Mouse (Mus musculus) kidney, postnatal 10 days (tissue): ENCODE measurements around the gene Prkg1.

Experiments used
- DNase-seq: peaks from one replicate; pipeline ENCODE4 v3.0.0; 2021; ENCODE audit warnings: mixed read lengths

Prkg1 gene

DNA sequence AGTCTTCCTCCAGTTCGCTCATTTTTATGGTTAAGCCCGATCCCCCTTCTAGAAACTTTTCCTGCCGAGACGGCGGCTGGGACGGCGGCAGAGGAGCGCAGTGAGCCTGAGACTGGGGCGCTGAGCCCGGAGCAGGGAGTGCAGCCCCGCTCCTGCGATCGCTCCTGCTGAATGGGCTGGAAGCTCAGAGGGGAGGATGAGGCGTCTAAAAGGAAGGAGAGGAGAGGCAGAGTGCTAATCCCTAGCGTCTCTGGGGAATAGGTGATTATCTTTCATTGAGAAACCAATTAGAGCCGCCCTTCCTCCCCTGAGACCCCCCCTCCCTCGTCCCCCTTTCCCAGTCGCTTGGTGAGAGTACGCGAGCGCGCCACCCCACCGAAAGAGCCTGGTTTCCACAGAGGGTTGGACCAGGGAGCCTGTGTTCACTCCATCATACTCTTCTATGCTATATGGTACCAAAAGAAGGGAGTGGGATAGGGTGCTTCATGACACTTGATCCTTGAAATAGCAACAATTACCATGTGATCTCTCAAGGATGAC lies at the start of gene Prkg1:
Gene Prkg1, minus strand, starts transcription at position 233 of the 540 bp plus-strand sequence.
- peak; percentile 66 for DNase-seq

DNA sequence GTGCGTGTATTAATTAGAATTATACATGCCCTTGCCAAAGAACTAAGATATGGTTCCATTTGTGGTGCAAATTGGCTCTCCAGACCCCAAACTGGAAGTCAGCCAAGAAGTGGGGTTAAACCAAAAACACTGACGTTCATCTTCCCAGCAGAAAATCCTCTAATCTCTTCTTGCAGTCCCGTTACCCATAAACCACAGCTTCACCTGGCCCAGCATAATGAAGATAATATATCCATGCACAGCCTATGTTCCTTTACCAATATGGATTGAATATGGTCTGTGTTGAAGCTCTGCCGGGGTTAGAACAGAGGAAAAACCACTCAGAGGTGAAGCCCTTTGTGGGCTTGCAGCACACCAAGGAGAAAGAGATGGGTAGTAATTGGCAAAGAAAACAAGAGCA lies 48.3 kb upstream of the Prkg1 start:
- no peak for DNase-seq

DNA sequence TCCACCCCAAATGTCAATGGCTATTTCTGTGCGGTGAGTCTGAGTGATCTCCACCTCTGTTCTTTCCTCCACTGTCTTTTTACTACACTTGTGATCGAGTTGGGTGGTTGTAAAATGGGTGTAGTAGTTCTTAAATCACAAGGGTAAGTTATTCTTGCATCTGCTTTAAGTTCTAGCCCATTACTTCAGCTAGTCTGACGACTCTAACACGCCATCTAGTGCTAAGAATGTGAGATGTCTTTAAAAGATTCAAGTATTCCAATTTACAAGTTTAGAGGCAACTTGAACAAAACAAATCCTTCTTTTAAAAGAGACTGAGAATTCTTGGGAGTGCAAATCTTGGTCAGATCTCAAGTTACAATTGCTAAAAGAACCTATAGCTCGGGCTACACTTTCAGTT lies 46.5 kb upstream of the Prkg1 start:
- DNase-seq, result no peak

DNA sequence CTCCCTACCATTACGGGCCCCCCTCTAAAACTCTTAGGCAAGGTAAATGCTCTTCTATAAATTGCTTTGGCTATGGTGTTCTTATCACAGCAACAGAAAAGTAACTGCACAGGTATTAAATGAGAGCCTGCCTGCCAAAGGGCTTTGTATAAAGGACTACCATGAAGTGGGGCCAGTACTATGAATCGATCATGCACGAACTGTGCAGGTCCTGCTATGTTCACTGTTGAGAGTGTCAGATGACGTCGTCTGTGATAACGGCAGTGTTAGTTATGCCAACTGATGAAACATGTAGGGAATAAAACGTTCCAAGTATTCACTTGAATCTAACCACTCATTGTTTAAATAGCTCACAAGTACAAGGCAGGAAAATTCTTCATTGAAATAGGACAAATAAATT lies 40.6 kb upstream of the Prkg1 start:
- DNase-seq, result no peak

DNA sequence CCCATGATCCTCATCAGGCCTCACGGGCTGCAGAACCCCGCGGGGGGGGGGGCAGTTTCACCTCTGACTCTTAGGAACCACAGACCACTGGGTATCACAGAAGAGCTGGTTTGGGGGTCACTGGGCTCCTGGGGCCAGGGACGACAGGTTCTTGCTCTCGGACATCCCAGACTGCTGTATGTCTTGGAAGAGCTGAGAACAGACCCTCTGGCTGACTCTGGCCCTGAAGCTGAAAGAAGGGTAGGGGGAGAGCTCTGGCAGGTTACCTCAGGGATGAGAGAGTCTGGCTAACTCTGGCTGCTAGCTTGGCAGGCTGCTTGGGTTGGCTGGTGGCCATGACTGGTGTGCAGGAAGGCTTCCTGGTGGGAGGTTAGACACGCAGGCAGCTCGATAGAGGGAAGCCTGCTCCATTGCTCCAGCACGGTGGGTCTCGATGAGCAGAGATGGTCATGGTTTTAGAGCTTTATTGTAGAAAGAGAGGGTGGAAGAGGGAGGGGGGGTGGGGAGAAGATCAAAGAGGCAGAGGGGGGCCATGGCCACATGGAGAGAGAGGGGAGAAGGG lies 30.7 kb upstream of the Prkg1 start:
- DNase-seq, result peak; percentile 11

DNA sequence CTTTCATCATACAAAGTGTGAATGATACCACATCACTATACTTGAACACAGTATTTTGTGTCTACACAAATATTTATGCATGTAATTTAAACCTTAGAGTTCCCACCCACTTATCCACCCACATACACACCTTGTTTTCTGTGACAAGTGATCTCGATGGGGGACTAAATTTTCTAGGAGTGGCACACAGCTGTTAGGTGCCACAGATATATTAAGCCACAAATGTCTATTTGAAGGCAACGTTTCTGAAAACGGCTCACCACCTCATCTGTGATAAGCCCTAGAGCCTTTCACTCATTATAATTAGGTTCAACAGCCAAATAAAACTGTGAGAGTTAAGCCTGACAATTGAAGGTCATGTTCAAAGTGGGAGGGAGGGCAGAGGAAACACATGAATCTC lies 26.9 kb upstream of the Prkg1 start:
- DNase-seq, result no peak

DNA sequence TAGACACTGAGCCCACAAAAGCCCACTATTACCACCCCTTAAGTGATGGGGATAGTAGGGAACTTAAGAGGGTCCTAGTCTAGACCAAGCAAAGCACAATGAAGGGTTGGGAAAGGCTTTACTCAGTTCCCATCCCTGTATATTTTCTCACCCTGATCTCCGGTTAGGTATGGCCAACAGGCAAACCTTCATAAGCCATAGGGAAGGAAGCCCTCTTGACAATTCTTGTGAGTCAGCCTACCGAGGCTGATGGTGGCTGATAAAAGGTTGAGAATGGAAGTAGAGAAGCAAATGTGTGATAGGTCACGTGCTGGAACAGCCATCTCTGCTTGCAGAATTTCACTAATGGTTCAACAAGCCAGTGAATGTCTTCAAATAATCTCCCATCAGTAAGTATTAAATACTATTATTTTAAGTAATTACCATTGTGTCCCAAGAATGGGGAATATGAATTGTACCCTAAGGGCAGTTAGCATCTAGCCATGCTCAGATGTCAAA lies 16.7 kb upstream of the Prkg1 start:
- no peak for DNase-seq

DNA sequence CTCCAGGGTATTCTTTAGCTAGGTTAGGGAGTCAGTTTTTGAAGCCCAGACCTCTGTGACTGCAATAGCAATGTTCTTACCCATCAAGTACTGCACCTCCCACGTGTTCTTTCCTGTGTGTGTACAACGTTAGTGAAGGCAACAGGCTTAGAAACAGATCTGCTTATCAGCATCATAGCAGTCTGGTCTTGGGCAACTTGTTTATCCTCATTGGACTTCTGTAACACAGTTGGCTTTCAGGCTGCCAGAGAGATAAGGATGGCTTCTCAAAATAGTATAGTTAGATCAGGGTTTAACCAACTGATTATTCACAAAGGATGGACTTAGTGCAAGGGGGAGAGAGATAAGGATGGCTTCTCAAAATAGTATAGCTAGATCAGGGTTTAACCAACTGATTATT lies 16.2 kb upstream of the Prkg1 start:
- no peak for DNase-seq

DNA sequence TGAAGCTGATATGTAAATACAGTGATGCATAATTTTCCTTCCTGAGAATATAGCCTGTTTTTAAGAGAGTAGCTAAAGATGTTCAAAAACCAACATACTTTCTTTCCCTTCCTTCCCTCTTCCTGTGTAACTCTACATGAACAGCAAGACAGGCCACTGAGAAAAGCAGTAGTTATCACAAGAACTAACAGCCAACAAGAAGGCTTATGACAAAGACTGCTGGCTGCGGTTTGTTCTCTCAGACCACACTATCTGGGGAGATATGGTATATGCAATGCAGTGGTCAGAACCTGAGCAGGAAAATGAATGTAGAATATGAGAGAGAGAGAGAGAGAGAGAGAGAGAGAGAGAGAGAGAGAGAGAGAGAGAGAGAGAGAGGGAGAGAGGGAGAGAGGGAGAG lies 15.4 kb upstream of the Prkg1 start:
- no peak for DNase-seq

DNA sequence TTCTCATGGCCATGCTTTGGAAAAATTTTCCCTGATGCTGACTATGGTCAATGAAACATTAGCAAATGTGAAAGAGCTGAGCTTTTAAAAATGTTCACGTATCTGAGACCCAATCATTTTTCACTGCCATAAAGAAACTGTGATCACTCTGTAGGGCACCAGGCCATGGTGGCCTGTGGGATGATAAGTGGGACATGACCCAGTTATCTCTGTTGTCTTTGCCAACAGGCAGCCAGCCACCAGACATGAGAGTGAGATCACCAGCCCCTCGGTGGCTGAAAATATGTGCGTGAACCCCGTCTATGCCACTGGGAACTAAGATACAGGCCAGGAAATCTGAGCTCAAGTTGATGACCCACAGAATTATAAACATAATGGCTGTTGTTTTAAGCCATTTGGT lies 14.2 kb upstream of the Prkg1 start:
- DNase-seq, result no peak

DNA sequence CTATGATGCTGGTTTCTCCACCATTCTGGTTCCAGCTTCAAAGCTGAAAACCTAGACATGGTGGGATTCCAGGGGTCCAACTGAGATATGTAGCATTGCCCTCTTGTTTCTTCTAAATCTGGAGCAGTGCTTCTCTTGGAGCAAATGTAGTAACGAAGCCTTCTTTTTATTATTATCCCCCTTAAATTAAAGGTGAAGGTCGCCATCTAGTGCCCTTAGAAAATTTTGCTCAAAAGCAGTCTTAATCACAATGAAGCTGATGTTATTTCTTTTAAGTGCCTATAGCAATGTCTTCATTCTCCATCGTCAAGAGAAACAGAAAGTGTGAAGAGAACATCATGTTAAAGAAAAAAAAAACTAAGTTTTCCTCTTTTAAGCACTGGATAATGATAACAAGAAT lies 2.2 kb upstream of the Prkg1 start:
- peak; percentile 21 for DNase-seq

DNA sequence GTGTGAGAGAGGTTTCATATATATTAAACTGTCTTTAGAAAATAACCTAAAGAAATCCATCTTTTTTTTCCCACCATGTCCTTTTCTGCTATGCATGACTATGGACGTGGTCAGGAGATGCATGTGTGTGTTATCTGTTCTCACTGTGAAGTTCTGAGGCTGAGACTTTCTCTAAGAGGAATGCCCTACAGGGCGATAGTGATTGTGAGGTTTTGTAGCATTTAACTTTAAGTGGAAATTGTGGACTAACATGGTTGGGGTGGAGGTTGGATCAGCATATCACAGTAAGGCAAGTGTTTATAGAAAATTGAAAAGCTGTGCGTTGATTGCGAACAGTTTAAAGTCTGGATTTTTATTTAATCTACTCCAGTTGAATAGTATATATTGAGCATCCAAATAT lies 618 bp upstream of the Prkg1 start:
- no peak for DNase-seq

DNA sequence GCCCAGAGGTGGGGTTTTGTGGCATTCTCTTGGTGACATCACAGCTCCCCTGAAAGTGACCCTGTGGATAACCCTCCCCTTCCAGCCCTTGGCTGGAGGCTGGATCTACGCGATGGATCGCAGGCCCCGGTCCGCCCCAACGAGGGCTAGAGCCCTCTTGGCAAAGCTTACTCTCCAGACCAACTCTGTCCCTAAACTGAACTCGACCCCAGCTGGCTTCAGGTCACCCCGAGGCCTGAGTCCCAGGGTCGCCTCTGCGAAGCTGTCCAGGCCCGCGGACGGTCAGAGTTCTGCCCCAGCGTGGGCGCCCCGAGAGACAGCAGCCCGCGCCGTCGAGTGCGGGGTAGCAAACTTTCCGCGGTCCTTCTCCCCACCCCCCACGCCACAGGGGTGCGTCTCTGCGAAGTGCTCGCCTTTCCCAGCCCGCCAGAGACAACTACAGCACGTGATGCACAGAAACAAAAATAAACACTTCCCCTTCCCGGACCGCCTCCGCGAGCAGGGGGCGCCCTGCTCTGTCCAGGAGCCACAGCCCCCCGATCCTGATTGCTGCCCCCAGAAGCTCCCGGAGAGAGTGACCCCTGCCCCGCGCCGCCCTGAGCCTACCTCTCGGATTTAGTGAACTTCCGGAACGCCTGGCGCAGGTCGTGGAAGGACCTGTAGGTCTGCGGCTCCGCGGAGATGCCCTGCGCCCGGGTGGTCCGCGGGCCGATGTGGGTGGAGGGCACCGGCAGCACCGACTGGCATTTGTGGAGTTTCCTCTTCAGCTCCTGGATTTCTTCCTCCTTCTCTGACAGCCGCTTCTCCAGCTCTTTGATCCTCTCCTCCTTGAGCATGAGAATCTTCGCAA lies 657 bp downstream of the Prkg1 start:
- DNase-seq, result peak; percentile 78

DNA sequence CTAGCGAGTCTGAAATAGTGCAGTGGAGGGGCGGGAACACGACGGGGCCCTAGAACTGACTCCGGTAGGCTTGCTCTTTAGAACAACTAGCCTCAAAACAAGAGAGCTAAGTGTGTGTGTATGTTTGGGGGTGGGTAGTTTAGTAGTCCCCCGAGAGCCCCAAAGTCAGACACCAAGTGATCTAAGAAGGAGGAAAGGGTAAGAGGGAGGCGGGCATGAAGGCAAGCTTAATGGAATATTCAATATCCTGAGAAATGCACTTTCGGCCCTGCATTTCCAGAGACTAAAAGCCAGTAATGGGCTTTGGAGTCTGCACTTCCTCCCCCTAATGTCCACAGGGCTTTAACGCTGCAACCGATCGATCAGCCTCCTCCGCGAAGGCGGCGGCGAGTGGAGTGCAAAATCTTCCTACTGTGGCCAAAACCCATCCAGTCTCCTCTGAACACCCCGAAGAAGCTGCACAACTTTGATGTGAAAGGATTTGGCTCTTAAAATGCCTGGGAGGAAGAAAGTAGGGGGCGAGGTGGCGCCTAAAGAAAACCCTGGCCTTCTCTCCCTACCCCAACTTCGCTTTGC lies 1.5 kb downstream of the Prkg1 start:
- peak; percentile 41 for DNase-seq

DNA sequence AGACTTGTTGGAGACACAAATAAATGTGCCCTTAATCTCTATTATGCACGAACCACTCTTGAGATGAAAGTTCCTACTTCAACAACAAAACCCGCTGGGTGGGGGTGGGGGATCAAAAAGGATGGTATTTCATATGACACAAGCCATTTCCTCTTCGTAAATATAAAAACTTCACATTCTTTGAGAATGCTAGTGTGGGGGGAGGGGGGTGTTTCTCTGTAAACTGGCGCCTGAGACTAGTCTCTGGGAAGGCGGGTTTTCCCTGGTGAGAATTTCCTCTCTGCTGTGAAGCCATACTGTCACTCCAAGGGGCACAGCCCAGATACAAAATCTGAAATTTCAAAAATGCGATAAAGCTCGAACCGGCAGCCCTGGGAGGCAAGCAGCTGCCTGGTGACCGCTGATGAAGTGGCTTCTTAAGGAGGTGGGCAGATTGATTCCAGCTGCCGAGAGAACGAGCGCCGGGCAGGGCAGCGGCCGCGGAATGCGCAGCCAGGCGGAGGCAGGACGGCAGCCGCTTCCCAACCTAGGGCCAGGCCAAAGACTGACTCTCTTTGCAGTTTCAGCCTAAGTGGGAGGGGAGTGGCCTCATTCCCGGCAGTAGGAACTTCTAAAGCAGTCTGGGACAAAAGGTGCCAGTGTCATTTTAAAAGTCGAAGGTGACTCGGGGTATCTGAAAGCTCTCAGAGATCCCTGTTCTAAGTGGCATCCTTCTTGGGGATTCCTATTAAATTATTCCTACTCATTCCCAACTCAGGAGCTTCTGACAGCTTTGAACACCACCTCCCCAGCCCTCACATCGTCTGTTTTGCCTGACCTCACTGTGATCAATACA lies 2.2 kb downstream of the Prkg1 start:
- DNase-seq, result peak; percentile 78

DNA sequence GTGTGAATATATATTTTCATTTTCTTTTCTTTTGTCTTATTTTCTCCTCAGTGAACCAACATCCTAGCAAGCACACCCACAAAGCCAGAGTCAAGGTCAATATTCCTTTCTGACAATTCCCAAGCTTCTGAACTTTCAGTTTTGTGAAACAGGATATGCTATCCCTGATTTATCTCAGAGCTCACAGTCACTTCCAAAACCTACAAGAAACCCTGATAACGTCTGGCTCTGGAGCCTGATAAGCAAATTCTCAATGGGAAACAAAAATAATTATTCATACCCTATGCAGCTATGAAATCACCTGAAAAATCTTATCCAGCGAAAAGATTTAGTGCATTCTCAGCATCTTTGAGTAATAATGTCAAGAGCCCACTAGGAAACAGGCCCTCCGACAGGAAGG lies 5.0 kb downstream of the Prkg1 start:
- no peak for DNase-seq

DNA sequence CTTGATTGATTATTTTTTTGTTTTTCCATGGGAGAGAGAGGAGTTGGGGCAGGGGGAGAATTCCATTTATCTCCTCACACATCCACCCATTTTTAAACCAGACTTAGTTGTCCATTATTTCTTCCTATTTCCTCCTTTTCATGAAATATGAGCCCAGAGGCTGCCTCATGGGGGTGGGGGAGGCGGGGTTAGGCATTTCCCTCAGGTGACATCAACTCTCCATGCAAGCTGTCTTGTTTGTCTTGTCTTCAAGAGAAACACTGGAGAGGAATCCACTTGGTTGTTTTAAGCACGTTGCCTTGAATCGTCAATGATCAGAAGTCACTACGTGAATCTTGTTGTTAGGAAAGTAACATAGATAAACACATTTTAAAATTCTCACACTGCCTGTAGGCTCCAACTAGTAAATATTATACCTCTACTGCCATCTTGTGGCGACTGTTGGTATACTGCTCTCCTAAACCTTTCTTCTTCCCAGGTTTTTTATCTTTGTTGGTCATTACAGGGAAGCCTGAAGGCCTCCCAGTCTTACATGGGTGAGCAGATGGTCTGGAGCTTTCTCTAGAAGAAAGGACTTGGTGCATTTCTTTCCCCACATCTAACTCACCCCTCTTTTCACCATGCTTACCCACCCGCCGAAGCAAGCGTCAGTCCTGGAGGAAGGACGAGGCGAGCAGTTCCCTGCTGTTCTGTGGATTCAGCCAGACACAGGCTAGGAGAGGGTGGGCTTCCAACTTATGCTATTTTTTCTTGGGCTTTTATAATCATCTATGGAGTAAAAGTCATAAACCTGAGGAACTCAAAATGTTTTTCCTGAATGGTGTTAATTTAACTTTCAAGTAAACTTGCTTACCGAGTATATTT lies 8.7 kb downstream of the Prkg1 start:
- peak; percentile 82 for DNase-seq

DNA sequence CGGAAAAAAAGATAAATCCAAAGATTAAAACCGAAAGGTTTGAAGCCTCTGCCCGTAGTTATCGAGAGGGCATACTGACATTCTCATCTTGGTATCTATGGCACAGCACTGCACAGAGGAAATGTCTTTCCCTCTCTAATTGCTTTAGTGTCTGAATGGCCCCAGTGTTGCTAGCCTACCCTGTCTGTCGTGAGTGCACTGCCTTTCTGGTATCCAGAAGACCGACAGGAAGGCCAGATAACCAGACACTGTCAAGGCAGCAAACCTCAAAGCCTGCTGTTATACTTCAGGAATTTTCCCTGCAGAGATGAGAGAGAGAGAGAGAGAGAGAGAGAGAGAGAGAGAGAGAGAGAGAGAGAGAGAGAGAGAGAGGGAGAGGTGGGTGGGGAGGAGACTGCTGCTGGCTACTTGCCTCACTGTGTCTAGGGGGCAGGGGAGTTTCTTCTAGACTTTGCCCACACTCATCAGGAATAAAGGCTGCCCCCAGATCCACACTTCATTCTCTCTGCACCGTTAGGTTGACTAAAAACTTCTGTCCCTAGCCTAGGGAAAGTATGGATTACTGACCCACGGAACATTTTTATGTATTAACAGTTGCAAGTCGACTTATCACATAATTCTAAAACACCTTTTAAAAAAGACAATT lies 10.1 kb downstream of the Prkg1 start:
- no peak for DNase-seq

DNA sequence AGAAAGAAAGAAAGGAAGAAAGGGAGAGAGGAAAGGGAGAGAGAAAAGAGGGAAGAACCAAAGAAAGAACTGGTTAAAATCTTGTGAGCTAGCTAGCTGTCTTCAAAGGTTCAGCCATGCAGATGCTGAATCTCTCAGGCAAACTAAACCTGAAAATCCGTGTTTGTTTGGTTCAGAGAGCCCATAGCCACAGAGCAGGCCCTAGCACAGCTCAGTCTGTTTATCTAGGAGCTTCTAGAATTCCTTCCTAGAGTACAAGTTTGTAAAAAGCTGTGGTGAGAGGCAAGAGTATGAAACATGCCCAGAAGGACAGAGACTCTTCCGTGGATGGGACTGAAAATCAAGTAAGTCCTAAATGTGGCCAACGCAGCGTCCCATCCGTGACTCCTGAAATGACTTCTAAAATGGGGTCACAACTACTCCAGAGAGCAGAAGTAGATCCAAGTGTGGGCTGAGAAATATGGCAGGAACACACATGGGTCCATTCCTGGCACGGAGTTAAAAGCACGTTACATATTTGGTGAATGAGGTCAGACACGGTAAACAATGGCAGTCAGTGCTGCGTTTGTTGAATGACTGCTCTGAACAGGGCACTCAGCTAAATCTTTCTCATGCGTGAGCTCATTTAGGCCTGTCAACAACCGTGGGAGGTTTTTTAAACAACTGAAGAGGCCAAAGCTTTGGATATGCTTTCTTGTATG lies 13.7 kb downstream of the Prkg1 start:
- DNase-seq, result no peak

DNA sequence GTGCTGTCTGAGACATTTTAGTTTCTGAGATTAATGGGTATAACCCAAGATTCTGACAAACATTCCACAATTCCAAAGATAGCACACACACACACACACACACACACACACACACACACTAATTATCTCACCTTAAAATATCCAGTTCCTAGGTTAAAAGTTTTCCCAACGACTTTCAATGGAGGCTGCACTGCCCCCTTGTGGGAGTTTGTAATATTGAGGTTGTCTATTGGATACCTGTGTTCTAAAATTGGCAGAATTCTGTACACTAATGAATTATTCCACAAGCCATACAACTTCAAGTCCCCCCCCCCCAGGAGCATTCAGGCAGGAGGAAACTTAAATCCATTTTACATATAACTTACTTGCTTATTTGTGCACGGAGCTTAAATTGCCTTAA lies 18.2 kb downstream of the Prkg1 start:
- DNase-seq, result peak; percentile 73
